Mouse (Mus musculus) Patski (cell line): ENCODE measurements around the gene Tlk1. TPM values are rescaled to one million over a fixed set of nuclear protein-coding genes. Genes with fewer than 3 reads are reported as not detected.
"Not testable (repeated sequence)": the region's sequence is repeated elsewhere in the genome, so short reads cannot be mapped to it uniquely, and the experiment has no call there.

Experiments used
- ATAC-seq: fragments of 100-300 bp; one replicate; pipeline ENCODE4 v1.8.0; 2021
- CTCF ChIA-PET: fragments of 350-600 bp; sonication (Branson Sonifier 250); formaldehyde crosslinking; loops from one replicate; lab custom pipeline; 2022; ENCODE audit warnings: inconsistent platforms; lab: Charles Lee
- POLR2A ChIA-PET: fragments of 350-600 bp; sonication (Branson Sonifier 250); formaldehyde crosslinking; loops from one replicate; lab custom pipeline; 2022; ENCODE audit warnings: antibody characterized with exemption, inconsistent platforms; lab: Charles Lee
- DNase-seq: peaks from one replicate; pipeline ENCODE4 v3.0.0-alpha.2; 2011; ENCODE audit warnings: low read depth, low spot score
- H3K27me3 ChIP-seq: fragments of 371-371 bp; one replicate; pipeline ENCODE4 v1.5.1; 2021
- CTCF ChIP-seq: fragments of 100-300 bp; IDR thresholded peaks from one replicate; pipeline ENCODE4 v1.5.1; 2021
- in situ Hi-C: fragments of 300-500 bp; cut with MboI; formaldehyde crosslinking; loops from 3 replicates; pipeline ENCODE4 v1.11.1; 2018; ENCODE audit warnings: low pct_unique_long_range_greater_than_20kb, mixed read lengths
- polyA plus RNA-seq: library from polyadenylated mRNA; unstranded; gene quantifications from one replicate; pipeline ENCODE4 v1.2.3, GENCODE M21; 2021

Gene Tlk1
- polyA plus RNA-seq, 1 experiment from 2014 or later: 65.1 TPM

DNA sequence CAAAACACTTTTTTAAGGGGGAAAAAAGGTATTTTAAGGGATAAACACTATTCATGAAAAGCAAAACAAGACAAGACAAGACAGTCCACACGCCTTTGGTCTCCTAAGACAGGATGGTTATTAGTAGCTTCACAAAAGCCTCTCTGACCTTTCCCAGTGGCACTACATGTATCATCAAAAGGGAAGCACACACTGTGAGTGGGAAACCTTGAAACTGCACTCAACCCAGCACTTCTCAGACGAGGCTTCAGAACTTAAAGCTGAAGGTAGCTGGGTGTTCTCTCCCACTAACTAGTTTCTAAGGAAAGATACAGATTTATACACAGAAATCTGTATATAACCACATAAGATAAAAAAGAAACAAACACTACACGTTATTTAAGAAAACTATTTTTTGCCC is 8.6 kb downstream of the Tlk1 start:
- DNase-seq (no peak), ATAC-seq (no peak)
- ChIA-PET POLR2A (no interaction called here), CTCF (interaction anchor here (0.9 kb wide), 1 partner anchor 37 kb away, joined by 3 read pairs; no protein-coding TSS in a partner anchor)
- no peak for TF ChIP-seq CTCF
- in situ Hi-C loops: no loop called here
- H3K27me3 ChIP-seq: no peaks in the 10 kb centered on the region

DNA sequence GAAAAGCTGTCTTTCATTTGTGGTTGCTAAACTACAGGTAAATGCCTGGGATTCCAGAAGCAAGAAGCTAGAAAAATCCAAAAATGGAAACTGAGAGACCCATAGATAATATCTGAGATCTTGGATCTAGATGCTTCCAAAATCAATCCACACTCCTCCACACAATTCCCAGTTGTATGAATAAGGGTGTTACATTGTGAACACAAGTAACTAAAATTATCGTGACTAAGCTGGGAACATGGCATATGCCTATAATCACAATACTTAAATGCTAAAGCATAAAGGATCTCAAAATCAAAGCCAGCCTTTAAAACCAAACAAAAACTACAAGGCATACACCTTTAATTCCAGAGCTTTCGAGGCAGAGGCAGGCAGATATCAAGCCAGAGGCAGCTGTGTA is 9.5 kb downstream of the Tlk1 start:
- POLR2A ChIA-PET: no interaction called here
- no peak for ATAC-seq
- in situ Hi-C loops: no loop called here
- DNase-seq: no peak
- TF ChIP-seq CTCF: no peak
- CTCF ChIA-PET: no interaction called here
- H3K27me3 ChIP-seq: no peaks in the 10 kb centered on the region

DNA sequence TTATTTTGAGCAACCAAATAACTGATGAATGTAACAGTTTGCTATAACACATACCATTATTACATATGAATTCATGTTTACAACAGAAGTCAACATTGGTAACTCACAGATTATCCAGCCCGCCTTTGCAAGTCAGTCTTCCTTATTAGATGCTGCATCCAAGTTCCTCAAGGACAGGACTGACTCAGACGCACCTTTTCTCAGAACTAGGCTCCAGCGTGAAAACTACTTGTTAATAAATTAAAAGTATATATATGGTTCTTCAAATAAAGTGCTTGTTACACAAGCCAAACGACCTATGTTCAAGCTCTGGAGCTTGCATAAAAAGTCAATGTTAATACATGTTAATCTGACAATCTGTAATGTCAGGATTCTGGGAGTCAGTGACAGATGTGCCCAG is 11.9 kb downstream of the Tlk1 start:
- in situ Hi-C loops: no loop called here
- CTCF ChIA-PET: no interaction called here

DNA sequence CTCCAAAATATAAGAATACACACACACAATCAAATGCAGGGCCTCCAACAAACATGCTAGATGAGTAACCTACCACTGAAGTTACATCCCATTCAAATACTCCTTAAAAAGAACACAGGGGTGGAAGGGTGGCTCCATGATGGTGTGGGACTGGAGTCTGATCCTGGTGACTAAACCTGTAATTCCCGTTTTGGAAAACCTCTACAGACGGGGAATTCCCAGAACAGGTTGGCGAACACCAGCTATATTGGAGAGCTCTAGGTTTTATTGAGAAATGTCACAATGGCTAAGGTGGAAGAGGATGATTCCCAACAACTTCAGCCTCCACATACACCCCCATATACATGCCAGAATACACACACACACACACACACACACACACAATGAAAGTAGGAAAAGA is 14.1 kb downstream of the Tlk1 start:
- CTCF ChIA-PET: interaction anchor here (1.1 kb wide), 1 partner anchor 32 kb away, joined by 3 read pairs; no protein-coding TSS in a partner anchor
- no peak for ATAC-seq
- POLR2A ChIA-PET: interaction anchor here (1.1 kb wide), 1 partner anchor 232 kb away, joined by 3 read pairs; no protein-coding TSS in a partner anchor
- TF ChIP-seq CTCF: no peak
- H3K27me3 ChIP-seq: no peaks in the 10 kb centered on the region
- no peak for DNase-seq
- in situ Hi-C loops: no loop called here

More for the DNA sequence above, 11.9 kb downstream of the Tlk1 start:
- DNase-seq (no peak), ATAC-seq (no peak)
- TF ChIP-seq CTCF: no peak
- no peaks in the 10 kb centered on the region for H3K27me3 ChIP-seq
- POLR2A ChIA-PET: no interaction called here

DNA sequence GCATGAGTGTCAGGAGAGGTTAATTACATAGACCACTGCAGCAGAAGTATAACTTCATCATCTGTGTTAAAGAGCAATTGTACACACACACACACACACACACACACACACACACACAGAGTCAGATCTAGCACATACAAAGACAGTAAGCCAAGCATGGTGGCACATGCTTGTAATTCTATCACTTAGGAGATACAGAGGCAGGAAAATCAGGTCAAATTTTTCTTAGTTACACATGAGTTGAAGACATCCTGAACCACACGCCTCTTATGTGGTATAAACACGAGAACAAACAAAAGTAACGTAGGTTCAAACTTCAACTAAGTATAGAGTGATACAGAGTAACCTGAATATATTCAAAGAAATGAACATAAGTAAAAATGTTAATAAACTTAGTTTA is 15.6 kb downstream of the Tlk1 start:
- DNase-seq (no peak), ATAC-seq (no peak)
- ChIA-PET POLR2A (no interaction called here), CTCF (no interaction called here)
- no peaks in the 10 kb centered on the region for H3K27me3 ChIP-seq
- in situ Hi-C loops: no loop called here
- no peak for TF ChIP-seq CTCF

DNA sequence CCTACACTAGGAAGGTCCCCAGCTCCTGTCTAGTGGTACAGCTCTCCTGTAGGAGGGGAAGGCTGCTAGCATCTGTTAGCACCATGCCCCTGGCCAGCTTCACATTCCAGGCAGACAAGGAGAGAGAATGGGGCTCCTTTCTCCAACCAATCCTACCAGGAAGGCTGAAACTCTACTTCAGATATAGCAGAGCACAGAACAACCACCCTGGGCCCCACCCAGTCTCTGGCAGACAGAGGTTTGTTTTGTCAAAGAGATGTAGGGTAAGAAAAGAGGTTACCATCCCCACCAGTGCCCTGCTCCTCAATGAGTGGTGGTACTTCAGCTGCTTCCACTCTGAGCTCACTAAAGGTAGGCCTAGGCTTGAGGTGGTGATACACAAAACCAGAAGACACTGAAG is 16.8 kb downstream of the Tlk1 start:
- TF ChIP-seq CTCF: no peak
- no peaks in the 10 kb centered on the region for H3K27me3 ChIP-seq
- CTCF ChIA-PET: interaction anchor here (1.2 kb wide), 2 partner anchors 29 to 104 kb away, joined by 3 to 5 read pairs; no protein-coding TSS in a partner anchor
- no peak for ATAC-seq
- in situ Hi-C loops: no loop called here
- DNase-seq: no peak
- POLR2A ChIA-PET: interaction anchor here (0.8 kb wide), 1 partner anchor 187 kb away, joined by 3 read pairs; no protein-coding TSS in a partner anchor

DNA sequence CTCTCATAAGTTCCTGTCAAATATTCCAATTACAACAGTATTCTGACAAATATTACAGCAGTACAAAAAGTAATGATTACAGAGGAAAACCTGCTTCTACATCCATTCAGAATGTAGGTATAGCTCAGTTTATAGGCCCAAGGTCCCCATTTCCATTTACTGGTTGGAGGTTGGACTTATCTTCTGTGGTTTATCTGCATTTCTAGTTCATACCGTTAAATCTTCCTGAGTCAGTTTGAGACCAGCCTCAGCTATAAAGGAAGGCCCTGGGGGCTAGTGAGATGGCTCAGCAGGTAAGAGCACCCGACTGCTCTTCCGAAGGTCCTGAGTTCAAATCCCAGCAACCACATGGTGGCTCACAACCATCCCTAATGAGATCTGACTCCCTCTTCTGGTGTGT is 17.9 kb downstream of the Tlk1 start:
- ATAC-seq, DNase-seq, POLR2A ChIA-PET, H3K27me3 ChIP-seq, in situ Hi-C loops: not testable (repeated sequence)
- CTCF ChIA-PET: interaction anchor here (1.1 kb wide), 1 partner anchor 60 kb away, joined by 3 read pairs; no protein-coding TSS in a partner anchor

DNA sequence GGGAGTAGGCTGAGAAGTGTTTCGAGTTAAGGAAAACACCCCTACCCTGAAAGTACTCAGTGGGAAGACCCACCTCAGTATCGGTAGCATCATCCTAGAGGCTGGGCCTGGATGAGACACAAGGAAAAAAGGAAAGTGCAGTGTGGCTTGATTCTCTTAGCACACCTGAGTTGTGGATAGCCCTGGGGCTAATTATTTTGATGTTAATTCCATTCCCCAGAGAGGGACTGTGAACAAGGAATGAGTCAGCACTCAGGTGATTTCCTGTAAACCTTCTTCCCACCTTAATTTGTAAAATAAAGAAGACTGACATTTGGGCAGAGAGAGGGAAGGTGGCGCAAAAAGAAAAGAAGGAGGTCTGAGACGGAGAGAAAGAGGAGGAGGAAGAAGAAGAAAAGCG is 19.5 kb downstream of the Tlk1 start:
- DNase-seq (no peak), ATAC-seq (no peak)
- CTCF ChIA-PET: no interaction called here
- H3K27me3 ChIP-seq: no peaks in the 10 kb centered on the region
- POLR2A ChIA-PET: no interaction called here
- TF ChIP-seq CTCF: no peak
- in situ Hi-C loops: no loop called here

DNA sequence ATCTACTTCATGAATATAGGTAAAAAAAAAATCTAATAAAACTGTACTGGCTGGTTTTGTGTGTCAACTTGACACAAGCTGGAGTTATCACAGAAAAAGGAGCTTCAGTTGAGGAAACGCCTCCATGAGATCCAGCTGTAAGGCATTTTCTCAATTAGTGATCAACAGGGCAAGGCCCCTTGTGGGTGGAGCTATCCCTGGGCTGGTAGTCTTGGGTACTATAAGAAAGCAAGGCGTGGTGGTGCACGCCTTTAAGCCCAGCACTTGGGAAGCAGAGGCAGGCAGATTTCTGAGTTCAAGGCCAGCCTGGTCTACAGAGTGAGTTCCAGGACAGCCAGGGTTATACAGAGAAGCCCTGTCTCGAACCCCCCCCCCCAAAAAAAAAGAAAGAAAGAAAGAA is 21.8 kb downstream of the Tlk1 start:
- CTCF ChIA-PET: interaction anchor here (1.3 kb wide), 1 partner anchor 18 kb away, joined by 3 read pairs; no protein-coding TSS in a partner anchor
- POLR2A ChIA-PET: interaction anchor here (0.7 kb wide), 1 partner anchor 250 kb away, joined by 6 read pairs; no protein-coding TSS in a partner anchor
- in situ Hi-C loops, DNase-seq, ATAC-seq, H3K27me3 ChIP-seq: not testable (repeated sequence)

DNA sequence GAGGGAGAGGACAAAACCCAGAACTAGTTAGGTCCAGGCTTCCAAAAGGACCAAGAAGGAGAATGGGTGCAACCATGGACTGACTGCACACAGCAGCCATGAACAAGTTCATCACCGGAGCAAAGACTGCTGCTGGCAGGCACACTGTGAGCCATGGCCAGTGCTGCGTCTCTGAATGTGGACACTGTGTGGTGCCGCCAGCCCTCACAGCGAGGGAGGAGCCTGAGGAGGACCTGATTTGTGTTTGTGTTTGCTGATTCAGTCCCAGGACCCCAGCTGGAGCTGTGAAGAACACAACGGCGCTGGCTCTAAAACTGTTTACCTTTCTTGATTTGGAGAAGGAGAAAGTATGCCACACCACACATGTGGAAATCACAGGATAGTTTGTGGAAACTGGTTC is 22.9 kb downstream of the Tlk1 start:
- ChIA-PET CTCF (interaction anchor here (1.2 to 1.3 kb wide), 2 partner anchors 19 to 85 kb away, joined by 3 read pairs; no protein-coding TSS in a partner anchor), POLR2A (interaction anchor here (0.6 kb wide), 1 partner anchor 101 kb away, joined by 4 read pairs; no protein-coding TSS in a partner anchor)
- no peak for TF ChIP-seq CTCF
- ATAC-seq (no peak), DNase-seq (no peak)
- H3K27me3 ChIP-seq: no peaks in the 10 kb centered on the region
- in situ Hi-C loops: no loop called here

DNA sequence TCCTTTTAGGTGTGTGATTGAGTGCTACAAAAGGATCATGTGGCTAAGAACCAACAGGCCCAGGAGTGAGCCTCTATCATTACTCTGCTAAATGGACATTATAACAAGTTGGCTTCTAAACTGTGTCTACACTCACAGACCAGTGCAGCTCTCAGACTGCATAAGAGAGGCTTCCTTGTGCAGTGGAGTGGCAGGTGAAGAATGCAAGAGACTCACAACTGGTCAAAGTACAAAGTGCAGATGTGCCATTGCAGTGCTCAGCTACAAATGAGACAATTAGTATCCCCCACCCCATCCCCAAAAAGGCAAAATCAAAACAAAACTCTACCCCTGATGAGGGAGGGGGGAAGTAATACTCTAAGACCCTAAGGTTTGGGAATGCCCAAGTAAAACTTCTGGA is 24.0 kb downstream of the Tlk1 start:
- in situ Hi-C loops: no loop called here
- DNase-seq: no peak
- H3K27me3 ChIP-seq: no peaks in the 10 kb centered on the region
- CTCF ChIA-PET: interaction anchor here (1.2 kb wide), 1 partner anchor 83 kb away, joined by 3 read pairs; no protein-coding TSS in a partner anchor
- ATAC-seq: no peak
- POLR2A ChIA-PET: no interaction called here
- no peak for TF ChIP-seq CTCF
